ENCODE assay signal across 10 mouse cellular contexts in genomic region chr5:52110808-52111663, GRCm38 (mm10).
DNase-seq lines count a peak whose midpoint lies in the region; ATAC-seq and TF ChIP-seq lines count a peak whose summit lies in the region.
"Had no signal": no experiment of that assay in that cellular context is flagged by ENCODE, and none has a peak within 500 bp of the region (broad histone marks: within the 10 kb centered on the region; RNA-seq: fewer than 3 reads in every experiment).

No protein-coding gene starts in this region.

- ATAC-seq in forebrain, postnatal 0 days = no peak; the same call in 1 of the 2 replicates
- no peak for ATAC-seq in forebrain, embryonic 15.5 days (replicated peaks)
- no peak for ATAC-seq in midbrain, embryonic 14.5 days (ENCODE audit: low FRiP score, low TSS enrichment)
- no peak for ATAC-seq in liver, embryonic 11.5 days (replicated peaks; ENCODE audit: low FRiP score)

- H3K36me3 ChIP-seq in forebrain, postnatal 0 days (ENCODE audit: insufficient read depth) = no peaks in the 10 kb centered on the region
- no peaks in the 10 kb centered on the region for H3K36me3 ChIP-seq in forebrain, embryonic 15.5 days
- H3K36me3 ChIP-seq in midbrain, embryonic 14.5 days (ENCODE audit: control insufficient read depth, insufficient read depth, low read length) = no peaks in the 10 kb centered on the region
- H3K36me3 ChIP-seq in midbrain, embryonic 10.5 days = no peaks in the 10 kb centered on the region
- H3K36me3 ChIP-seq in liver, embryonic 11.5 days (ENCODE audit: control insufficient read depth, insufficient read depth, low read length) = no peaks in the 10 kb centered on the region

- DNase-seq in forebrain, postnatal 0 days = peak; percentile 74
- DNase-seq in midbrain, embryonic 14.5 days = peak; percentile 76
- no peak for DNase-seq in midbrain, embryonic 10.5 days (ENCODE audit: low spot score)
- peak; percentile 45 to 78 for DNase-seq in left cerebral cortex, postnatal 25 days (ENCODE audit: low spot score in 2 of 2)
- peak; percentile 65 for DNase-seq in telencephalon, adult 2 months (ENCODE audit: low read depth, low spot score)
- no peak for DNase-seq in lung, adult 18-20 months
- no peak for DNase-seq in liver, embryonic 11.5 days (ENCODE audit: low spot score)
- DNase-seq: kidney, postnatal 4 days had no signal

- no peak overlapping the region for H3K4me3 ChIP-seq in forebrain, postnatal 0 days (ENCODE audit: low read depth, low read length)
- H3K4me3 ChIP-seq in forebrain, embryonic 15.5 days = no peak overlapping the region
- H3K4me3 ChIP-seq in midbrain, embryonic 14.5 days (replicated peaks; ENCODE audit: low read depth, low read length) = no peak overlapping the region
- H3K4me3 ChIP-seq in midbrain, embryonic 10.5 days = no peak overlapping the region
- no peak overlapping the region for H3K4me3 ChIP-seq in liver, embryonic 11.5 days (ENCODE audit: low read depth, low read length)

- intact Hi-C loops in left cerebral cortex, postnatal 25 days (cut with DNase I) = loop anchor here (5.0 to 10.0 kb wide), 3 partner anchors 361 to 714 kb away; partner anchors contain the start of gene Ccdc149

- H3K9ac ChIP-seq in forebrain, postnatal 0 days = no peak overlapping the region
- no peak overlapping the region for H3K9ac ChIP-seq in forebrain, embryonic 15.5 days (replicated peaks)
- H3K9ac ChIP-seq in midbrain, embryonic 14.5 days (replicated peaks; ENCODE audit: low read length) = no peak overlapping the region
- no peak overlapping the region for H3K9ac ChIP-seq in liver, embryonic 11.5 days (ENCODE audit: low read depth, low read length)
- H3K9ac ChIP-seq: liver, embryonic 14.5 days had no signal

- 44% methylated on average over 10 of the region's 10 CpGs for WGBS in forebrain, postnatal 0 days
- WGBS in forebrain, embryonic 15.5 days = 50% methylated on average over 10 of the region's 10 CpGs
- WGBS in midbrain, embryonic 14.5 days = 53% methylated on average over 10 of the region's 10 CpGs
- 60% methylated on average over 10 of the region's 10 CpGs for WGBS in midbrain, embryonic 10.5 days
- WGBS in liver, embryonic 11.5 days = 66% methylated on average over 10 of the region's 10 CpGs

- no peak overlapping the region for H3K27ac ChIP-seq in forebrain, postnatal 0 days (ENCODE audit: low read depth, low read length)
- no peak overlapping the region for H3K27ac ChIP-seq in forebrain, embryonic 15.5 days (replicated peaks)
- no peak overlapping the region for H3K27ac ChIP-seq in midbrain, embryonic 14.5 days (replicated peaks; ENCODE audit: low read depth, low read length)
- no peak overlapping the region for H3K27ac ChIP-seq in midbrain, embryonic 10.5 days (replicated peaks)
- H3K27ac ChIP-seq in liver, embryonic 11.5 days (ENCODE audit: low read depth, low read length) = no peak overlapping the region
- H3K27ac ChIP-seq: liver, embryonic 14.5 days had no signal

- H3K27me3 ChIP-seq in forebrain, postnatal 0 days (ENCODE audit: insufficient read depth, low read length) = no peaks in the 10 kb centered on the region; the same call in 1 of the 2 replicates
- 0 out of 2 replicates have a peak, but pooled peaks cover 11% of the 10 kb centered on the region for H3K27me3 ChIP-seq in forebrain, embryonic 15.5 days
- peaks cover 38% of the 10 kb centered on the region for H3K27me3 ChIP-seq in midbrain, embryonic 14.5 days (ENCODE audit: control insufficient read depth, insufficient read depth, low read length)
- H3K27me3 ChIP-seq in midbrain, embryonic 10.5 days (ENCODE audit: low read depth, poor library complexity, severe bottlenecking) = peaks cover 63% of the 10 kb centered on the region
- H3K27me3 ChIP-seq in liver, embryonic 11.5 days (replicated peaks; ENCODE audit: control insufficient read depth, insufficient read depth, low read length) = peaks cover 50% of the 10 kb centered on the region

- H3K9me3 ChIP-seq in forebrain, postnatal 0 days (ENCODE audit: low read length) = no peaks in the 10 kb centered on the region
- H3K9me3 ChIP-seq in forebrain, embryonic 15.5 days = no peaks in the 10 kb centered on the region
- H3K9me3 ChIP-seq in midbrain, embryonic 14.5 days (ENCODE audit: control insufficient read depth, low read length) = no peaks in the 10 kb centered on the region
- no peaks in the 10 kb centered on the region for H3K9me3 ChIP-seq in midbrain, embryonic 10.5 days (replicated peaks)
- H3K9me3 ChIP-seq in liver, embryonic 11.5 days (ENCODE audit: control insufficient read depth, low read length) = no peaks in the 10 kb centered on the region

- H3K4me2 ChIP-seq in forebrain, postnatal 0 days (ENCODE audit: low read depth) = no peak overlapping the region
- no peak overlapping the region for H3K4me2 ChIP-seq in forebrain, embryonic 15.5 days (replicated peaks)
- H3K4me2 ChIP-seq in midbrain, embryonic 14.5 days (ENCODE audit: low read length) = no peak overlapping the region
- H3K4me2 ChIP-seq in liver, embryonic 11.5 days = no peak overlapping the region

- no peaks in the 10 kb centered on the region for H3K4me1 ChIP-seq in forebrain, postnatal 0 days (ENCODE audit: insufficient read depth)
- H3K4me1 ChIP-seq in forebrain, embryonic 15.5 days = peaks cover 45% of the 10 kb centered on the region
- H3K4me1 ChIP-seq in midbrain, embryonic 14.5 days (ENCODE audit: control insufficient read depth, insufficient read depth, low read length) = peaks cover 16% of the 10 kb centered on the region
- peaks cover 37% of the 10 kb centered on the region for H3K4me1 ChIP-seq in midbrain, embryonic 10.5 days
- H3K4me1 ChIP-seq in liver, embryonic 11.5 days (replicated peaks; ENCODE audit: control insufficient read depth, insufficient read depth, low read length) = no peaks in the 10 kb centered on the region

- peak; percentile 63 for TF ChIP-seq CTCF in forebrain, postnatal 0 days (IDR thresholded peaks at IDR 0.05; ENCODE audit: low read depth)

Comparison
In these comparisons a context has a peak if more than half of its experiments do, and no peak if none do; other contexts are left out.
1. DNase-seq: peak in forebrain, postnatal 0 days (single experiment), midbrain, embryonic 14.5 days (single experiment), left cerebral cortex, postnatal 25 days (2 of 2) and telencephalon, adult 2 months (single experiment); none in midbrain, embryonic 10.5 days (single experiment), lung, adult 18-20 months (0 of 2) and liver, embryonic 11.5 days (single experiment).